Mouse (Mus musculus) liver, embryonic 14.5 days (tissue): ENCODE data around the gene Gm32687. TPM values are rescaled to one million over a fixed set of nuclear protein-coding genes. Genes with fewer than 3 reads are reported as not detected.
A peak's percentile ranks its signal among the peaks of the same experiment; 100 is the strongest.
"Not testable (repeated sequence)": the region's sequence is repeated elsewhere in the genome, so short reads cannot be mapped to it uniquely, and the experiment has no call there.

ENCODE experiments used
- ATAC-seq: fragments of 200-750 bp; cut with Nextera tagmentation; 2 replicates; pipeline ENCODE4 v1.8.0; 2017; ENCODE audit warnings: moderate number of reproducible peaks, mild to moderate bottlenecking, moderate library complexity; ENCODE audit not compliant: insufficient read depth
- DNase-seq, 3 experiments: peaks; one replicate each; pipeline ENCODE4 v3.0.0-alpha.2; 2012 to 2013; ENCODE audit warnings: low read depth in 3 of 3, low spot score in 3 of 3
- H3K27ac ChIP-seq: fragments of 300-500 bp; sonication (generic); 2 replicates; pipeline ENCODE4 v1.5.1; 2014; ENCODE audit warnings: moderate library complexity, mild to moderate bottlenecking, control low read depth, inconsistent platforms
- H3K27me3 ChIP-seq: fragments of 300-500 bp; sonication (generic); 2 replicates; pipeline ENCODE4 v1.6.1; 2014; ENCODE audit warnings: mild to moderate bottlenecking, low read length, moderate library complexity; ENCODE audit not compliant: control insufficient read depth, insufficient read depth
- H3K36me3 ChIP-seq: fragments of 300-500 bp; sonication (generic); replicated peaks from 2 replicates; pipeline ENCODE4 v1.6.1; 2014; ENCODE audit warnings: low read depth; ENCODE audit not compliant: control insufficient read depth, insufficient read depth
- H3K4me1 ChIP-seq, 2 experiments: fragments of 200-500 bp in 1 of 2; fragments of 300-500 bp in 1 of 2; sonication (generic) in 1 of 2; replicated peaks; 2 replicates each; pipeline ENCODE4 v1.6.1; 2012 to 2014; ENCODE audit warnings: antibody characterized with exemption in 1 of 2, inconsistent platforms in 1 of 2, low read length in 1 of 2; ENCODE audit not compliant: control insufficient read depth in 2 of 2, insufficient read depth in 2 of 2
- H3K4me2 ChIP-seq: fragments of 300-500 bp; sonication (generic); 2 replicates; pipeline ENCODE4 v1.6.1; 2014; ENCODE audit warnings: low read depth, mild to moderate bottlenecking, control low read depth, moderate library complexity
- H3K4me3 ChIP-seq, 2 experiments: fragments of 200-500 bp in 1 of 2; fragments of 300-500 bp in 1 of 2; sonication (generic) in 1 of 2; 2 replicates each; pipeline ENCODE4 v1.5.1; 2012 to 2014; ENCODE audit warnings: low read depth in 2 of 2, low read length in 2 of 2, mild to moderate bottlenecking in 2 of 2, control low read depth in 1 of 2, inconsistent platforms in 1 of 2, moderate library complexity in 1 of 2; ENCODE audit not compliant: insufficient read depth in 1 of 2
- H3K9ac ChIP-seq: fragments of 300-500 bp; sonication (generic); replicated peaks from 2 replicates; pipeline ENCODE4 v1.6.1; 2014; ENCODE audit warnings: mild to moderate bottlenecking, control low read depth, moderate library complexity
- H3K9me3 ChIP-seq: fragments of 300-500 bp; sonication (generic); 2 replicates; pipeline ENCODE4 v1.6.1; 2016; ENCODE audit warnings: low read length, mixed read lengths; ENCODE audit not compliant: control insufficient read depth
- WGBS: fragments of 180-500 bp; shearing (Covaris S2); extraction: QIAGEN DNeasy Blood & Tissue Kit; methylation state at CpG from one replicate; pipeline ENCODE4 v1.1.7; 2014; ENCODE audit not compliant: insufficient replicate concordance; 5-methylcytosine and 5-hydroxymethylcytosine counted together
- polyA plus RNA-seq, 2 experiments: library from polyadenylated mRNA; depleted of rRNA in 1 of 2; stranded (reverse) in 1 of 2; unstranded in 1 of 2; fragments of >200 nt; fragmentation: Nextera tagmentation in 1 of 2; extraction: Ambion mirVana in 1 of 2; gene quantifications; 2 replicates each; pipeline versions ENCODE4 v1.2.1 to v1.2.3; 2012 to 2014

Gm32687 gene
- polyA plus RNA-seq (2012; rRNA removed): 0.19 and 0.80 TPM in 2 replicates
- 2.2 and 2.8 TPM in 2 replicates for polyA plus RNA-seq (2014; fragmentation: Nextera tagmentation; extraction: Ambion mirVana)

- H3K9ac ChIP-seq, DNase-seq, H3K4me2 ChIP-seq, H3K27me3 ChIP-seq, H3K4me1 ChIP-seq, H3K9me3 ChIP-seq, H3K36me3 ChIP-seq, H3K27ac ChIP-seq: not testable (repeated sequence)
- peak within 1 kb of the TSS in 1 of 2 experiments; percentile 24; a peak in 1 of 4 replicates for H3K4me3 ChIP-seq
- WGBS: 13% methylated on average over 4 of the region's 49 CpGs
- ATAC-seq: peak; percentile 99
Measured at GRCm38 (mm10) chr10:81863409-81864407, at the start of gene Gm32687. Gene Gm32687, plus strand, starts transcription at chr10:81863934.

DNA sequence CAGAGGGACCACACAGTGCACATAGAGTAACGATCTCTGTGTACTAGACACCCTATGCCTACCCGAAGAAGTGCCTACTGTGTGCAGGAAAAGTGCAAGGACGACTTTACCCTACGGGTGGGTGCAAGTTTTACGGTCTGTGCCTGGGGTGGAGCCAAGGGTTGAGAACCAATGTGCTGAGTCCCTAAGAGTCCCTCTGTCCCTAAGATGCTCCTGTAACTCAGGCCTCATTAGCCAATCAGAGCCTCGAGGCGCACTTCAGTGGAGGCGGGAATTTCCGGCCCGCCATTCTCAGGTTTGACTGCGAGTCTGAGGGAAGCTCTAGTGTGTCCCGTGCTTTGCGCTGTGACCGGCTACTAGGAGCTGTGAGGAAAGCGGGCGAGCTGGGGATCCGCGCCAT lies 17.5 kb upstream of the Gm32687 start:
- not testable (repeated sequence) for ATAC-seq, H3K9me3 ChIP-seq, H3K4me2 ChIP-seq, H3K36me3 ChIP-seq, H3K27me3 ChIP-seq, H3K4me3 ChIP-seq, H3K27ac ChIP-seq, H3K4me1 ChIP-seq, H3K9ac ChIP-seq, DNase-seq
- no CpG with 5 or more reads among the region's 18 CpGs for WGBS

GRCm38 (mm10) chr10:81929842-81930743 lies 66.4 kb downstream of the Gm32687 start, which contains the start of gene Zfp781:
Gene Zfp781, minus strand, starts transcription at chr10:81930480.
- not testable (repeated sequence) for H3K9ac ChIP-seq, H3K4me2 ChIP-seq, H3K27me3 ChIP-seq, H3K4me3 ChIP-seq, H3K36me3 ChIP-seq, H3K27ac ChIP-seq, H3K4me1 ChIP-seq, H3K9me3 ChIP-seq, DNase-seq
- WGBS: no CpG with 5 or more reads among the region's 43 CpGs
- ATAC-seq: peak; percentile 76

Other genes with a start within 250 kb of the Gm32687 start
- gene Sirt6, start 236.1 kb upstream of the Gm32687 start, polyA plus RNA-seq (2012; rRNA removed): 8.1 and 9.0 TPM in 2 replicates
- 5.3 and 5.9 TPM in 2 replicates for gene Sirt6, start 236.1 kb upstream of the Gm32687 start, polyA plus RNA-seq (2014; fragmentation: Nextera tagmentation; extraction: Ambion mirVana)
- 5.6 and 6.1 TPM in 2 replicates for gene Ankrd24, start 235.4 kb upstream of the Gm32687 start, polyA plus RNA-seq (2012; rRNA removed)
- 0.75 and 1.5 TPM in 2 replicates for gene Ankrd24, start 235.4 kb upstream of the Gm32687 start, polyA plus RNA-seq (2014; fragmentation: Nextera tagmentation; extraction: Ambion mirVana)
- gene Gm10778, start 214.9 kb upstream of the Gm32687 start, polyA plus RNA-seq (2012; rRNA removed): 0.31 and 0.97 TPM in 2 replicates
- 0.67 and 1.5 TPM in 2 replicates for gene Gm10778, start 214.9 kb upstream of the Gm32687 start, polyA plus RNA-seq (2014; fragmentation: Nextera tagmentation; extraction: Ambion mirVana)
- gene Zfp433, start 159.1 kb upstream of the Gm32687 start, polyA plus RNA-seq (2012; rRNA removed): 0.90 and 1.4 TPM in 2 replicates
- gene Zfp433, start 159.1 kb upstream of the Gm32687 start, polyA plus RNA-seq (2014; fragmentation: Nextera tagmentation; extraction: Ambion mirVana): 3.1 and 5.0 TPM in 2 replicates
- 0.23 and 0.42 TPM in 2 replicates for gene Gm3055, start 92.8 kb upstream of the Gm32687 start, polyA plus RNA-seq (2012; rRNA removed)
- 0.77 and 1.5 TPM in 2 replicates for gene Gm3055, start 92.8 kb upstream of the Gm32687 start, polyA plus RNA-seq (2014; fragmentation: Nextera tagmentation; extraction: Ambion mirVana)
- gene Gm4767, start 51.7 kb upstream of the Gm32687 start, polyA plus RNA-seq (2012; rRNA removed): 0.03 and 0.22 TPM in 2 replicates
- gene Gm4767, start 51.7 kb upstream of the Gm32687 start, polyA plus RNA-seq (2014; fragmentation: Nextera tagmentation; extraction: Ambion mirVana): 1.00 and 1.1 TPM in 2 replicates
- gene Zfp781, start 66.5 kb downstream of the Gm32687 start, polyA plus RNA-seq (2012; rRNA removed): 0.10 and 0.19 TPM in 2 replicates
- 0.39 and 0.55 TPM in 2 replicates for gene Zfp781, start 66.5 kb downstream of the Gm32687 start, polyA plus RNA-seq (2014; fragmentation: Nextera tagmentation; extraction: Ambion mirVana)
- 0.90 and 1.6 TPM in 2 replicates for gene Zfp873, start 184.2 kb downstream of the Gm32687 start, polyA plus RNA-seq (2012; rRNA removed)
- 1.7 TPM in 2 replicates for gene Zfp873, start 184.2 kb downstream of the Gm32687 start, polyA plus RNA-seq (2014; fragmentation: Nextera tagmentation; extraction: Ambion mirVana)
- gene BC024063, start 219.4 kb downstream of the Gm32687 start, polyA plus RNA-seq (2012; rRNA removed): 0.14 and 0.28 TPM in 2 replicates
- gene BC024063, start 219.4 kb downstream of the Gm32687 start, polyA plus RNA-seq (2014; fragmentation: Nextera tagmentation; extraction: Ambion mirVana): 0.44 and 0.63 TPM in 2 replicates